Mouse (Mus musculus) frontal cortex, postnatal 10 days (tissue): ENCODE measurements around the gene Olfr1270.
"Not testable (repeated sequence)": the region's sequence is repeated elsewhere in the genome, so short reads cannot be mapped to it uniquely, and the experiment has no call there.

Experiments
- DNase-seq, 2 experiments: peaks; one replicate each; pipeline ENCODE4 v3.0.0; 2022; ENCODE audit warnings: low spot score in 2 of 2, mixed read lengths in 1 of 2

Gene Olfr1270

GRCm38 (mm10) chr2:90152991-90153390 lies at the start of gene Olfr1270:
TSS of gene Olfr1270 (minus strand) at chr2:90153091.
- DNase-seq = no peak

GRCm38 (mm10) chr2:90199606-90200005 lies 46.7 kb upstream of the Olfr1270 start:
- not testable (repeated sequence) for DNase-seq

DNA sequence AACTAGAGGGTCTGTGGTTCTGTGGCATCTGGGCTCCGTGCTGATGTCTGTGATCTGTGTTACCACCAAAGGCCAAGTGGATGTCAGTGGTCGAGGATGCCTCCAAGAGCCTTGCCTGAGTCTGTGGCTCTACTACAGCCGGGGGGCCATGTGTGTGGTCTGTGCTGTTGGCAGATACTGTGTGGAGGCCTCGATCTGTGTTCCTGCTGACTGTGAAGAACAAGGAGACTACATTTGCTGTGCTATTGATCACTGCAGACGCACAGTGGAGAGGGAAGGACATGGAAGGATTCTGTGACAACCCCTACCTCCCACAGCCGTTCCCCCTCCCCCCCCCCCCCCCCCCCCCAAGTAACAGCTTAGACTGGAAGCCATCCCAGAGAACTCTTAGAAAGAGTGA lies 42.4 kb upstream of the Olfr1270 start:
- DNase-seq = not testable (repeated sequence)

DNA sequence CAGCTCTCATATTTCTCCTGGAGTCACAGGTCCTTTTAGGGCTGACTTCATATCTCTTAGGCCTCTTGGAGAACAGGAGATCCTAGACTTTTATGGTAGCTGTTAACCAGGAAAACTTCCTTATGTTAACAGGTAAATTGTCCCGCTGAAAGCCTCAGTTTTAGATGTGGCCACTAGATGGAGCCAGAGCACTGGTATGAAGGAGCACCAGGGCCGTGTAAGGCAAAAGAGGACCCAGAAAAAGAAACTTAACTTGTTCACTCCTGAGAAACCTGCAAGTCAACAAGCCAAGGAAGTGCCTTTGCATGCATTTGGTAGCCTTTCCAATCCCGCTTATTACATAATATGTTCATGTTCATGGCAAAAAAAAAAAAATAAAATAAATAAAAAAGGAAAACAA lies 41.9 kb upstream of the Olfr1270 start:
- DNase-seq = not testable (repeated sequence)

DNA sequence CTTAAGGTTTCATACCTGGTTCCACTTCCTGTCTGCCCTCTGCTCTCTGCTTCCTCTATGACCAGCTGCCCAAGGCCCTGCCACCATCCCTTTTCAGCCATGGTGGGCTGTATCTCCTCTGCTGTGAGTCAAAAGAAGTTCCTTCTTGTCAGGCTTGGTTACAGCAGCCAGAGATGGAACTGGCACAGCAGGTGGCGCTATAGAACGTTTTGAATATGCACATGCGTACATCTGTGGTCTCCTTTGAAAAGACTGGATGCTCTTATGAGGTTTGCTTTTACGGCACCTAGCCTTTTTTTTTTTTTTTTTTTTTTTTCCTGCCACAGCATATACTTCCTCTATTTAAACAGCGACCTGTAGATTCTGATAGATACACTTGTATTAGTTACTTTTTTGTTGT lies 34.2 kb upstream of the Olfr1270 start:
- not testable (repeated sequence) for DNase-seq

GRCm38 (mm10) chr2:90186082-90186481 lies 33.2 kb upstream of the Olfr1270 start:
- DNase-seq = not testable (repeated sequence)

DNA sequence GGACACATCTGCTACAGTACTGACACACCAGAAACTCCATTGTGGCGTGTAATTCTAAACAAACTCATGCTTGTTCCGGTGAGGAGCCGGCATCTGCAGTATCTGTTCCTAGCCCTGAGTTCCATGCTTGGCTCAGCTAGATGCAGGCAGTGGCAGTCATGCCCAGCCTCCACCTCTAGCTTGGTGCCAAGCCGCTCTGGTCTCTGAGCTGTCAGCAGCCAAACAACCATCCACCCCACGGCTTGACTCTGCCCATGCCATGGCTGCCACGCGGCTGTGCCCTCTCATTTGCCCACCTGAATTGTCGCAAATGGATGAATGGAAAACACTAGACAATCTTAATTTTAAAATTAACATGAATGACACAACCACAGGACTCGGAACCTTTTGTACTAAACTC lies 1.0 kb upstream of the Olfr1270 start:
- DNase-seq = no peak

GRCm38 (mm10) chr2:90142196-90142595 lies 10.7 kb downstream of the Olfr1270 start, which contains the start of gene Olfr32:
TSS of gene Olfr32 (minus strand) at chr2:90142296.
- DNase-seq = no peak

GRCm38 (mm10) chr2:90121312-90121711 lies 31.6 kb downstream of the Olfr1270 start, which contains the start of gene Olfr1269:
TSS of gene Olfr1269 (minus strand) at chr2:90121412.
- no peak for DNase-seq
